Mouse (Mus musculus): Measurements from ENCODE around the gene Imp4. TPM values are rescaled to one million over a fixed set of nuclear protein-coding genes. Genes with fewer than 3 reads are reported as not detected.

The Imp4 gene
- polyA plus RNA-seq, 1 experiment: 43.0 TPM

Other genes starting within 250 kb of the Imp4 start
- 24.6 and 29.5 TPM in 2 replicates for gene Ccdc115, start 179 bp upstream of the Imp4 start, polyA plus RNA-seq (2012; rRNA removed)
- gene Ptpn18, start 19.9 kb downstream of the Imp4 start, polyA plus RNA-seq (2012; rRNA removed): 27.6 and 38.7 TPM in 2 replicates
- 2.3 and 2.9 TPM in 2 replicates for gene Prss39, start 58.6 kb downstream of the Imp4 start, polyA plus RNA-seq (2012; rRNA removed)
- gene Cfc1, start 95.8 kb downstream of the Imp4 start, polyA plus RNA-seq (2012; rRNA removed): not detected in 2 replicates
- gene Prss40, start 121.1 kb downstream of the Imp4 start, polyA plus RNA-seq (2012; rRNA removed): 0.28 and 0.31 TPM in 2 replicates
- gene Amer3, start 139.8 kb downstream of the Imp4 start, polyA plus RNA-seq (2012; rRNA removed): not detected in 2 replicates